Mouse (Mus musculus): ENCODE results near the gene Lect2. TPM values are rescaled to one million over a fixed set of nuclear protein-coding genes. Genes with fewer than 3 reads are reported as not detected.
A peak's percentile ranks its signal among the peaks of the same experiment; 100 is the strongest.

Lect2 gene
- polyA plus RNA-seq (2015; fragmentation: Nextera tagmentation; extraction: Ambion mirVana): not detected in 2 replicates

DNA sequence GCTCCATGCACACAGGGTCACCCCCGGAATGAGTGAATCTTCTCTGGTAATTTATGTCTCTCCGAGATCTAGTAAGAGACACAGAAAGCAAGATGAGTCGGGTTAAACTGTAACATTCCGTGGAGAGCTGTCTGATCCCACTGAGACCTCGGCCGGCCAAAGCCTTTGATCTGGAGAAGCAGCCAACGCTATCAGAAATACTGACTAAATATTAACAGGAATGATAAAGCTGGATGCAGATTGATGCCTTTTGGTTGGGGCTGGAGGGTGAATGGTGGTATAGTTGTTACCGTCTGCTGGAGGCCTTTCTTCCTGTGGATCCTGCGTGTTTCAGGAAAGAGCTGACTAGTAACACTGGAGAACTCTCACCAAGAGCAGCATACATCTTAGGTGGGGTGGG lies at the start of gene Lect2:
Gene Lect2, minus strand, starts transcription at position 102 of the 400 bp plus-strand sequence.
- no peaks in the 10 kb centered on the region for H3K27me3 ChIP-seq (ENCODE audit: control insufficient read depth, insufficient read depth, low read length)
- no peak for ATAC-seq (replicated peaks; ENCODE audit: extremely low read depth, insufficient read depth, low FRiP score)

DNA sequence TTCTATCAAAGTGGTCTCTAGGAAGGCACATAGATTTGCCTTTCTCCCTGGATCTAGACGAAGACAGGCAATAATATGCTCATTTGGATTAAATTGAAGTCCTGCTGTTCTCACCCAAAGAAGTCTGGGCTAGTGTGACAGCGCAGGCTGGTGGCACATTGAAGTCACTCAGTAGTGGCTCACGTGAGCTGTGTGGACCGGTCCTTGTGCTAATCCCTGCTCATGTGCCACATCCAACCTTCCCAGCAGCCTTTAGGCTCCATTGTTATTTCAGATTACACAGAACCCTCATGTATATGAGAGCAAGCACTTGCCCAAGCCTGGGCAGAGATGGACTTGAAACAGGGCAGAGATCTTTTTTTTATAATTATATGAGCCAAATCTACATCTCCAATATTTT lies 49.0 kb upstream of the Lect2 start:
- H3K4me1 ChIP-seq (ENCODE audit: control insufficient read depth, insufficient read depth, low read length): peaks cover 66% of the 10 kb centered on the region

More for the DNA sequence above, at the start of gene Lect2:
- peaks cover 15% of the 10 kb centered on the region for H3K4me1 ChIP-seq (ENCODE audit: control insufficient read depth, insufficient read depth, low read length)
- no peak within 1 kb of the TSS for H3K4me2 ChIP-seq (ENCODE audit: low read depth, low read length)
- no peak within 1 kb of the TSS for H3K9ac ChIP-seq (ENCODE audit: low read length)
- H3K4me3 ChIP-seq (ENCODE audit: low read length): no peak within 1 kb of the TSS
- H3K36me3 ChIP-seq (ENCODE audit: control insufficient read depth, insufficient read depth): no peaks in the 10 kb centered on the region
- no peak within 1 kb of the TSS for H3K27ac ChIP-seq (ENCODE audit: low read length)
- 72% methylated on average over 9 of the region's 9 CpGs for WGBS
- H3K9me3 ChIP-seq (replicated peaks; ENCODE audit: control insufficient read depth, low read length): no peaks in the 10 kb centered on the region

DNA sequence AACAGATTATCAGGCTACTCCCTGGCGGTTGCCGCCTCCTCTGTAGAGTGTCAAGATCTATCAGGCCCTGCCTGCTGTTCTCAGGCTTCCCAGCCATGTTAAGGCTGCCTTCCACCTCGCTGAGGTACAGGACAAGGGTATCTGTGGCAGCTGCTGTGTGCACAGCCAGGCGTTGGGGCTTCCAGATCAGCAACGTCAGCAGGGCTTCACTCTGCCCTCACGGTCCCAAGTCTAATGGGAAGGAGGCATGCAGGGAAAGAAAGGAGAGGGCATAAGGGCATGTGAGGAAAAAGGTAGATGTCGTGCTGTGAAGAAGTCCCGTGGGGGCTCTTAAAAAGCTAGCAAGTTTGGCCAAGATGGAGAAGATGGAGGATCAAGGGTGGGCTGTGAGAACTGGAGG lies 46.9 kb upstream of the Lect2 start:
- WGBS: 65% methylated on average over 8 of the region's 8 CpGs
- no peak overlapping the region for H3K9ac ChIP-seq (ENCODE audit: low read length)

More for the DNA sequence above, 49.0 kb upstream of the Lect2 start:
- no peaks in the 10 kb centered on the region for H3K27me3 ChIP-seq (ENCODE audit: control insufficient read depth, insufficient read depth, low read length)
- no peak overlapping the region for H3K4me2 ChIP-seq (ENCODE audit: low read depth, low read length)
- 0 out of 2 replicates have a peak overlapping the region, but pooled peaks have one; percentile 15 for H3K27ac ChIP-seq (ENCODE audit: low read length)
- no peaks in the 10 kb centered on the region for H3K9me3 ChIP-seq (replicated peaks; ENCODE audit: control insufficient read depth, low read length)
- 90% methylated on average over 4 of the region's 4 CpGs for WGBS
- no peak for ATAC-seq (replicated peaks; ENCODE audit: extremely low read depth, insufficient read depth, low FRiP score)
- H3K4me3 ChIP-seq (ENCODE audit: low read length): no peak overlapping the region
- H3K36me3 ChIP-seq (ENCODE audit: control insufficient read depth, insufficient read depth): no peaks in the 10 kb centered on the region
- no peak overlapping the region for H3K9ac ChIP-seq (ENCODE audit: low read length)

GRCm38 (mm10) chr13:56593961-56594391 lies 45.7 kb upstream of the Lect2 start:
- Histone ChIP-seq H3K4me1 (ENCODE audit: control insufficient read depth, insufficient read depth, low read length) (peaks cover 58% of the 10 kb centered on the region), H3K9ac (ENCODE audit: low read length) (0 out of 2 replicates have a peak overlapping the region, but pooled peaks have one; percentile 26), H3K4me3 (ENCODE audit: low read length) (no peak overlapping the region), H3K27ac (ENCODE audit: low read length) (peak overlapping the region; percentile 69), H3K4me2 (ENCODE audit: low read depth, low read length) (no peak overlapping the region; the same call in 1 of the 2 replicates), H3K36me3 (ENCODE audit: control insufficient read depth, insufficient read depth) (no peaks in the 10 kb centered on the region), H3K27me3 (ENCODE audit: control insufficient read depth, insufficient read depth, low read length) (no peaks in the 10 kb centered on the region), H3K9me3 (replicated peaks; ENCODE audit: control insufficient read depth, low read length) (no peaks in the 10 kb centered on the region)
- 35% methylated on average over 7 of the region's 7 CpGs for WGBS
- peak; percentile 76 for ATAC-seq (replicated peaks; ENCODE audit: extremely low read depth, insufficient read depth, low FRiP score)

More for the DNA sequence above, 46.9 kb upstream of the Lect2 start:
- peaks cover 55% of the 10 kb centered on the region for H3K4me1 ChIP-seq (ENCODE audit: control insufficient read depth, insufficient read depth, low read length)
- no peak overlapping the region for H3K4me2 ChIP-seq (ENCODE audit: low read depth, low read length)
- no peaks in the 10 kb centered on the region for H3K9me3 ChIP-seq (replicated peaks; ENCODE audit: control insufficient read depth, low read length)
- no peaks in the 10 kb centered on the region for H3K27me3 ChIP-seq (ENCODE audit: control insufficient read depth, insufficient read depth, low read length)
- ATAC-seq (replicated peaks; ENCODE audit: extremely low read depth, insufficient read depth, low FRiP score): no peak
- H3K36me3 ChIP-seq (ENCODE audit: control insufficient read depth, insufficient read depth): no peaks in the 10 kb centered on the region
- H3K4me3 ChIP-seq (ENCODE audit: low read length): no peak overlapping the region
- H3K27ac ChIP-seq (ENCODE audit: low read length): no peak overlapping the region

GRCm38 (mm10) chr13:56593196-56593595 lies 44.9 kb upstream of the Lect2 start:
- Histone ChIP-seq H3K27me3 (ENCODE audit: control insufficient read depth, insufficient read depth, low read length) (no peaks in the 10 kb centered on the region), H3K4me3 (ENCODE audit: low read length) (no peak overlapping the region), H3K9ac (ENCODE audit: low read length) (no peak overlapping the region), H3K4me1 (ENCODE audit: control insufficient read depth, insufficient read depth, low read length) (peaks cover 58% of the 10 kb centered on the region), H3K4me2 (ENCODE audit: low read depth, low read length) (no peak overlapping the region), H3K27ac (ENCODE audit: low read length) (no peak overlapping the region), H3K36me3 (ENCODE audit: control insufficient read depth, insufficient read depth) (no peaks in the 10 kb centered on the region), H3K9me3 (replicated peaks; ENCODE audit: control insufficient read depth, low read length) (no peaks in the 10 kb centered on the region)
- no peak for ATAC-seq (replicated peaks; ENCODE audit: extremely low read depth, insufficient read depth, low FRiP score)
- 70% methylated on average over 5 of the region's 5 CpGs for WGBS

DNA sequence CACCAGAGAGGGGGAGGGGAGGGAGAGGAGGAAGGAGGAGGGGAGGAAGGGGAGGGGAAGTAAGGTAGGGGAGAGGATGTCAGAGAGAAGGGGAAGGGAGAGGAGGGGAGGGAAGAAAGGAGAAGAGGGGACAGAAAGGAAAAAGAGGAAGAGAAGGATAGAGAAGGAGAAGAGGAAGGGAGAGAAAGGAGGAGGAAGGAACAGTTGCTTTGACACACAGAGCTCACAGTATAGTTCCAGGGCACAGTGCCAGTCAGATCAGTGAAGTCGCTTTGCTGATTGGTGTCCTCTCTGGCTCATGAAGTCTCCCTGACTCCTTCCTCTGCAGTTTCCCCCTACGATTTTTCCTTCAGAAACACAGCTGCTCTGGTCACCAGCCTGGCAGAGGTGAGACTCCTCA lies 43.6 kb upstream of the Lect2 start:
- H3K36me3 ChIP-seq (ENCODE audit: control insufficient read depth, insufficient read depth): no peaks in the 10 kb centered on the region
- H3K4me3 ChIP-seq (ENCODE audit: low read length): no peak overlapping the region
- H3K27me3 ChIP-seq (ENCODE audit: control insufficient read depth, insufficient read depth, low read length): no peaks in the 10 kb centered on the region
- no peak overlapping the region for H3K27ac ChIP-seq (ENCODE audit: low read length)
- WGBS: 23% methylated on average over 2 of the region's 2 CpGs
- H3K9ac ChIP-seq (ENCODE audit: low read length): no peak overlapping the region
- peaks cover 47% of the 10 kb centered on the region for H3K4me1 ChIP-seq (ENCODE audit: control insufficient read depth, insufficient read depth, low read length)
- ATAC-seq (replicated peaks; ENCODE audit: extremely low read depth, insufficient read depth, low FRiP score): no peak
- no peaks in the 10 kb centered on the region for H3K9me3 ChIP-seq (replicated peaks; ENCODE audit: control insufficient read depth, low read length)
- H3K4me2 ChIP-seq (ENCODE audit: low read depth, low read length): no peak overlapping the region

- no peak overlapping the region for H3K4me3 ChIP-seq (ENCODE audit: low read length)
- no peak overlapping the region for H3K27ac ChIP-seq (ENCODE audit: low read length)
- no peak for ATAC-seq (replicated peaks; ENCODE audit: extremely low read depth, insufficient read depth, low FRiP score)
- H3K36me3 ChIP-seq (ENCODE audit: control insufficient read depth, insufficient read depth): no peaks in the 10 kb centered on the region
- H3K4me1 ChIP-seq (ENCODE audit: control insufficient read depth, insufficient read depth, low read length): peaks cover 41% of the 10 kb centered on the region
- WGBS: 85% methylated on average over 8 of the region's 8 CpGs
- H3K4me2 ChIP-seq (ENCODE audit: low read depth, low read length): no peak overlapping the region
- no peaks in the 10 kb centered on the region for H3K9me3 ChIP-seq (replicated peaks; ENCODE audit: control insufficient read depth, low read length)
- H3K27me3 ChIP-seq (ENCODE audit: control insufficient read depth, insufficient read depth, low read length): no peaks in the 10 kb centered on the region
- no peak overlapping the region for H3K9ac ChIP-seq (ENCODE audit: low read length)
These were observed 42.9 kb upstream of the Lect2 start for GRCm38 (mm10) chr13:56591191-56591590.

DNA sequence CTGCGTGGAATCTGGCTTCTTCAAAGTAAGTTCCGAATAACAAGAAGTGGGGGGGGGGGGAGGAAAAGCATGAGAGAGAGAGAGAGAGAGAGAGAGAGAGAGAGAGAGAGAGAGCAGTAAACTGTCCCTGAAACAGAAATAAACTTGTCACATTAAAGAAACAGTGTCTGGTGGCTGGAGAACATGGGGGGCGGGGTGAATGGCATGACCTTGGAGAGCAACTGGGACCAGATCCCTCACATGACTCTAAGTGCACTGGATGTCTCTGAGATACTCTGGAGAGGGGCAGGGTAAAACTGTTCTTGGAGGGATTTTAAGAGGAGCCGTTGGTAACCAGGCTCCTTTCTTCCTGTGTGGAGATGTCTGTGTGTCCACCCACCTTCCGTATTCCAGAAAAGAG lies 41.9 kb upstream of the Lect2 start:
- no peaks in the 10 kb centered on the region for H3K36me3 ChIP-seq (ENCODE audit: control insufficient read depth, insufficient read depth)
- no peak for ATAC-seq (replicated peaks; ENCODE audit: extremely low read depth, insufficient read depth, low FRiP score)
- peak overlapping the region; percentile 43 for H3K27ac ChIP-seq (ENCODE audit: low read length)
- H3K4me2 ChIP-seq (ENCODE audit: low read depth, low read length): no peak overlapping the region
- WGBS: 60% methylated on average over 5 of the region's 5 CpGs
- H3K9ac ChIP-seq (ENCODE audit: low read length): peak overlapping the region; percentile 16; the same call in 1 of the 2 replicates
- peaks cover 34% of the 10 kb centered on the region for H3K4me1 ChIP-seq (ENCODE audit: control insufficient read depth, insufficient read depth, low read length)
- no peaks in the 10 kb centered on the region for H3K27me3 ChIP-seq (ENCODE audit: control insufficient read depth, insufficient read depth, low read length)
- H3K9me3 ChIP-seq (replicated peaks; ENCODE audit: control insufficient read depth, low read length): no peaks in the 10 kb centered on the region
- H3K4me3 ChIP-seq (ENCODE audit: low read length): no peak overlapping the region

DNA sequence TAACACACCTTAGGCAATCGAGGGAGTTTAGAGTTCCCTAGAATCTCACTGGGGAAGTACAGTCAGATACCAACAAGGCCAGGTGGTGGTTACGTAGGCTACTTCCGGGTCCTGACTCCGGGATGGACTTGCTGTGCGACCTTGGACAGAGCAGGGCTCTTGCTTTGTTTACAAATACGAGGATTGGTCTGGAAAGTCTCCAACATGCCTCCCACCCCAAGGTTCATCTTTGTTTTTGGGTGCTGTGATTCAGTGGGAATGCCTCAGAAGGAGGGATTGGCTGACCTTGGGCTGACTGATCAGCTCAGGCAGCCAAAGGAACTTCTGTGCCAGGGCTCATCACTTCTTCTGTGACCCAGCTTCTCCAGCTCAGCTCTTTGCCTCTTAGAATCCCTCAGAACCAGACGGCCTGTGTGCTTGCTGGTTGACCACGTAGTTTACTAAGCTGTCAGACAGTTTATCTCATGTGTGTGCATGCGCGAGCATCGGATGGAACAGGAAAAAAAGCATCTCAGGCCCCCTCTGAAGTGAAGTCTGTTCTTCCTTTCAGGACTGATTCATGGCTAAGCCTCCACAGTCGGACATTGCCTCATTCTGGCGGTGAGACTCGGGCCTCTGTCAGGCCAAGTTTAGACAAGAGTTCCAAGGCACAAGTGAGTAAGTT lies 40.3 kb upstream of the Lect2 start:
- no peak for ATAC-seq (replicated peaks; ENCODE audit: extremely low read depth, insufficient read depth, low FRiP score)
- Histone ChIP-seq H3K9me3 (replicated peaks; ENCODE audit: control insufficient read depth, low read length) (no peaks in the 10 kb centered on the region), H3K4me2 (ENCODE audit: low read depth, low read length) (no peak overlapping the region), H3K4me1 (ENCODE audit: control insufficient read depth, insufficient read depth, low read length) (peaks cover 18% of the 10 kb centered on the region), H3K4me3 (ENCODE audit: low read length) (no peak overlapping the region), H3K27me3 (ENCODE audit: control insufficient read depth, insufficient read depth, low read length) (no peaks in the 10 kb centered on the region), H3K36me3 (ENCODE audit: control insufficient read depth, insufficient read depth) (no peaks in the 10 kb centered on the region), H3K9ac (ENCODE audit: low read length) (no peak overlapping the region), H3K27ac (ENCODE audit: low read length) (no peak overlapping the region)
- 60% methylated on average over 14 of the region's 14 CpGs for WGBS

Measured in heart, embryonic 16.5 days (tissue).